Mouse (Mus musculus): ENCODE measurements around the gene Nat8f5.
"Not testable (repeated sequence)": the region's sequence is repeated elsewhere in the genome, so short reads cannot be mapped to it uniquely, and the experiment has no call there.

Nat8f5 gene

DNA sequence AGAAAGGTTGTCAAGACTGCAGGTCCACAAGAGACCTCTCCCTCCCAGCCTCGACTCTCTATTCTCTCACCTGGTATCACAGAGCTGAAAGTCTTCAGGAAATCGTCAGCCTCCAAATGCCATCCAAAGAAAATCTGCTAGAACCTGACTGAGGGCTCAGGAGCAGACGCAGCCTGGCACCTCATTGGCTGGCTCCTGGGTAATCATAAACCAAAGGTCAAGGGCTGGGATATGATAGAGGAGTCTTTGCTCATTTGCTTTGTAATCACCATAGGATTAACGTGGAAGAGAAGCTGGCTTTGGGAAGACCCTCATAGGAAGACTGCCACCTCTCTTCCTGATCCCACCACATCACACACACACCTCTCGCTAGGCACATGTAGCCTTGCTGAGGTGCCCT is at the start of gene Nat8f5, which contains the start of gene Nat8f6:
Gene Nat8f5, minus strand, starts transcription at position 136 of the 400 bp plus-strand sequence.
Gene Nat8f6, minus strand, starts transcription at position 118 of the 400 bp plus-strand sequence.
- DNase-seq, result no peak

DNA sequence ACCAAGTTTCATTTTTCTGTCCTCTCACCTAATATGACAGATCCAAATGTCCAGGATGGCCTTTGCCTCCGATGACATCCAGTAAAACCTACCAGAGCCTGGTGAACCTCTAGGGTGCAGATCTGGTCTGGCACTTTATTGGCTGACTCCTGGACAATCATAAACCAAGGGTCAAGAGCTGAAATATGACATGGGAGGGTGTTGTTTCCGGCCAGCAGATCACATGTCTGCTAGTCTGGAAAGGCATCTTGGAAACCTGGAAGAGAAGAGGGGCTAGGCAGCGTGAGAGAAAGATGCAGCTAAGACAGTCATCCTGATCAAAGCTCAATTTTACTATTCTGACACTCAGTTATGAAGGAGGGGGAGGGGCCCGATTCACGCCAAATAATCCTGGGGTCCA is 48.2 kb upstream of the Nat8f5 start, which contains the start of gene Nat8f2:
Gene Nat8f2, minus strand, starts transcription at position 153 of the 400 bp plus-strand sequence.
- DNase-seq, result not testable (repeated sequence)

DNA sequence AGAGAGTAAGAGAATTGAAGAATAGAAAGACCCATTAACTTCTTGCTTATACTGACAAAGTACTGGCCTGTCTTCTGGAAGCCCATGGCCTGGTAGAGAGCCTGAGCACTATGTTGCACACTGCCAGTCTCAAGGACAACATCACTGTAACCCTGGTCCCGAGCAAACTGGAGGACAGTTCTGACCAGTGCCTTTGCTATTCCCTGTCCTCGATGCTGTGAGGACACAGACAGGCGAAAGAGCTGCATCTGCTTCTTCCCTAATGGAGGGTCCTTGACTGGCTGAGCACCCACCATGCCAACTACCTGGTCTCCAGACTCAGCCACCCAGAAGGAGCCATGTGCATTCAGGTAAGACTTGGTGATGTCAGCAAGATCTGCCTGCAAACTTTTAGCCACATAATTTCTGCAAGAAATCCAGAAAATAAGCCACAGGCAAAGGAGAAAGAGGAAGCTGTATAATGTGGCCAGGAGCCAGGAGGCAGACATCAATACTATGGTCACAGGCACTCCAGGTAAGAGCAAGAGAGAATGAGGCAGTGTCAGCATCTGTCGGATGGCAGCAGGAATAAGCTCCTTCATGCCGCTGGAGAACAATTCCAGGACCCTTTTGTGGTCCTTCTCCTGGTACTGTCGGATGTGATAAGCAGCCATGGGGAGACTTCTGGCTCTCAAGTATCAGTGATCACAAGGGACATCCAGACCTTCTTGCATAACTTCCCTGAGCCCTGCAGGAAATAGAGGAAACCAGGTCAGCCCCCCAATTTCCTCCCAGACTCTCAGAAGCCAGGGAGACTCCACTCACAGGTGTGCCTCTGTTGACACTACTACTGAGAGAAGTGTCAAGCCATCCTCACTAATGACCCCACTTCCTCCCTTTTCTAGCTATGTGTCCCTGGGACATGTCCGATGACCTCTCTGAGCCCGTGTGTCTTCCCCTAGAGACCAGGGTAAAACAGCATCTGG is 47.2 kb upstream of the Nat8f5 start:
- no peak for DNase-seq

DNA sequence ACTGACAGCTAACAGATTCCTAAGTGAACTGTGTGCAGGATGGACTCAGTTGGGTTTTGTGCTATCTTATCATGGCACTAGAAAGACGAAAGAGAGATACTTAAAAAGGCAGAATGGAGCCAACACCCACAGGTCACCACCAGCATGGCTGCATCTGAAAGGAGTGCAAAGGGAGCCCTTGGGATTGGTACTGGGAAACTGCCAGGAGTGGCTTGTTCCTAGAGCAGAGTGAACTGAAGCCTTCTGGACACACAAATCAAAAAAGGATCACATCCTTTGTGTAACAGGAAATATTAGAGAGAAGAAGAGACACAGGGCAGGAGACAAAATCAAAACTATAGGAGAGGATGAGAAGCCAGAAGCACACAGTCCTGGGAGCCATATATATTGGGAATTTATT is 46.2 kb upstream of the Nat8f5 start:
- DNase-seq, result not testable (repeated sequence)

DNA sequence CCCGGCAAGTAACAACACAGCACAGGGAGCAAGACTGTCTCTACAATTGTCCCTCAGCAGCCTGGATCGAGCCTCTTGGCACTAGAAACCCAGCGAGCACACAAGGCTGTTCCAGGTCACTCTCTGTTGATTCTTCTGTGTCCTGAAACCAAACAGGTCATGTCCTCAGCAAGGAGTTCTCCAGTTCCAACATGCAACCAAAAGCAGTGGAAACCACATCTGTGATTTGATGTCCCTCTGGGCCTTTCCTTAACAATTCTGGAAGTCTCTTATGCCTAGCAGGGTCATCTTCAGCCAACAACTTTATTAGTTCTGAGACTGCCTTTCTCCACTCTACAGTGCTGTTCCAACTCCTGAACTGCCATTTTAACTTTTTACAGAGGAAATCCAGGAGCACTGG is 45.4 kb upstream of the Nat8f5 start:
- not testable (repeated sequence) for DNase-seq

DNA sequence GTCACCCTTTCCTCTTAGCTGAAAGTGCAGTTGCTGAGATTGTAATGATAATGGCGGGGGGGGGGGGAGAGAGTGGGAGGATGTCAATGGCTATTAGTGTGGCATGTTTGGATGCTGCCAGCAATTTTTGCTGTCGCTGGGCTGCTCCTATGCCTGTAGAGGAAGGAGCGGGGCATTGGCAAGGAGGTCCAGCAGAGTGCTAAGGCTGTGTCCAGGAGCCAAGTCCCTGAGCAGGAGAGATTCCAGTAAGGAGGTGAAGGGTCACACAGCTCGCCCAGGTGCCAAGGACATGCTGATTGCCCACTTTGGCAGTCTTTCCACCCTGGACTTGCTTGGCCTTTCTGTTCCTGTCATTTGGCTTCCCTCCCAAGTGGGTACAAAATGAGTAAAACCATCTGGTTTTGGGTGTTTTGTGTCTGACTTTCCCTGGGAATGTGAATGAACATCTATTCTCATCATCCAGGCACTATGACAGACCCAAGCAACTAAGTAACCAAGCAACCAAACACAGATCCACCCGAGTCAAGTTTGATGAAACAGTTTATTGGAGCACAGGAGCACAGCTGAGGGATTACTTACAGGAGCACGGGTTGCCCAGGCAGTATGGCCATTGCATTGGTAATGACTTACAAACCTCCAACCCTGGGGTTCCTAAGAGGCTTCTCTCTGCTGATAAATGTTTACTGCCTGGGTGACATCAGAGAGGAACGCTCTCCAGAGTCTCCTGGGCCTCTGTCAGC is 44.3 kb upstream of the Nat8f5 start:
- DNase-seq, result not testable (repeated sequence)

DNA sequence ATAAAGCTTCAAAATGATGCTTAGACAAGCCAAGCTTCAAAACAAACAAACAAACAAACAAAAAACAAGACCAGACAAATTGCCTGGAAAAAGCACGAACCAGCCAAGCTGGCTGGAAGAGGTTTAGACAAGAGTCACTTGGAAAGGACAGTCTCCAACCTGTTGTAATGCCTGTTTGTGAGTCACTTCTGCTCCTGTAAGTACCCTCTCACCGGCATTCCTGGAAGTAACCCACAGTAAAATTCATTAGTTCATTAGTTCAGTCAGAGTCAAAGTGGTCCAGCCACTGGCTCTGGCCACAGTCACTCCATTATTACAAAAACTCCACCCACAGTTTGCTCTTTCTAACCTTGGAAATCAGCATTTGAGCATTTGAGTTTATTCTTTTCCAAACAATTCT is 43.1 kb upstream of the Nat8f5 start:
- no peak for DNase-seq

DNA sequence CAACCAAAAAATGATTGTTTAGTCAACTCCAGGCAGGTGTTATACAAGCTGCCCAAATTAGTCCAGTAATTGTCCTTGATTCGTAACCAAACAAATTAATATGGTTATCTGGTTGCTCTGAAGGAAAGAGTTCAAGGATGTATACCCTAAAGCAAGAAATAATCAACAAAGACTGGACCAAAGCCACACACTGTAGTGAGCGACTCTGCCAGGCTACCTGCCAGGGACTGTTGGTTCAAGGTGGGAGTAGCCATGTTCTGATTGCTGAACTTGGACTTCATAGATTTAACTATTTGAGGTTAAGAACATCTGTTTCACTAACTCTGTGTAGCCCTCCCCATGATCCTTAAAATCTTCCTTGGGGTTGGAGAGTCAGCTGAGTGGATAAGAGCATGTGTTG is 42.4 kb upstream of the Nat8f5 start:
- DNase-seq, result no peak

DNA sequence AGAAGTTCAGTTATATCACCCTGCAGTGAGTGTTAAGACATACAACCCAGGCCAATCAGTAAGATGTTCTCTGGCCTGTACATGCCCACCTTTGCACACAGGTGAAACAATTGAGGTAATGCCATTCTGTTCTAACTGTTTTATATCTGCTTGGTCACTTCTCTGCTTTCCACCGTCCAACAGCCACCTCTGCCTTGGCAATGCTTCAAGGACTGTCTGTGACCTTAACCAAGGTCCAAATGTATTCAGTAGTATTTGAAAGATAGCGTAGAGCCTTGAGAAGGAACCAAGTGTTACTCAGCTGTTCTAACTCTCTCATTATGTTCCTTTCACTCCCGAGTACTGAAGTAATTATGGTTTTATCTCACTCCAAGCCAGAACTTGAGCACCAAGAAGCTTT is 41.8 kb upstream of the Nat8f5 start:
- no peak for DNase-seq

DNA sequence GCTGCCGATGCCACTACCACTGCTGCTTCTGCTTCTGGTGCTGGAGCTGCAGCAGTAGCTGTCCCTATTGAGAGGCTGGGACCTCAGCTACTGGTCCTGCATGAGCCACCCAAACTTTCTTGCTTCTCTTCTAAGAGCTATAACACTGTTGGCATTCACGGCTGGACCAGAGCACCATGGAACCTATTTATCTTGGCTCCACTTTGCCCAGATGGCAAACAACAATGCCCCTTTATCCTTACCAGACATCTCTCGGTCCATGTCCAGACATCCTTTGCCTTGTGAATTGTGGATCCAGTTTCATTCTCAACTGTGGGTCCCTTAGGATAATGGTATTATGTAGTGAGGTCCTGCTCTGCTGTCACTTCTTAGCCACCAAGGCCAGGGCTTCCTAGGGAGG is 40.5 kb upstream of the Nat8f5 start:
- DNase-seq, result no peak

DNA sequence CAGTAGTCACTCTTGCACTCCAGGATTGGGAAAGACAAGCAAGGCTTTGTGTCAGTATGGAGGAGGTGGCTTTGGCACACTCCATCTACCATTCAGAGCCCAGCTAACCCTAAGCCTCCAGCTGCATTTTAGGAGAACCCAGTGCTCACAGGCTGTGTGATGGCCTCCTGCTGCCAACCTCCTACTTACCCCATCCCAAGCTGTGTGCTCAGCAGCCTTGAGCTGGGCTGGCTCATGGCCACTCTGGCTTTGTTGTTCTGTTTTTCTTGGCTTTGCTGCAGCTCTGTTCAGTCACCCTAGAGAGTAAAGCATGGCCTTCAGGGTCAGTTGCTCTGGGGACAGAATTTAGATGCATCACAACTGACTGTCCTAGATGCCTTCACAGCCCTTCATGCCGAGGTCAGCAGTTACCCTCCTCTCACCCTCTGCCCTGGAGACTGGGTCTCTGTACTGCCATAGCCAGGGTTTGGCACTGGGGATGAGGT is 35.5 kb upstream of the Nat8f5 start:
- no peak for DNase-seq

DNA sequence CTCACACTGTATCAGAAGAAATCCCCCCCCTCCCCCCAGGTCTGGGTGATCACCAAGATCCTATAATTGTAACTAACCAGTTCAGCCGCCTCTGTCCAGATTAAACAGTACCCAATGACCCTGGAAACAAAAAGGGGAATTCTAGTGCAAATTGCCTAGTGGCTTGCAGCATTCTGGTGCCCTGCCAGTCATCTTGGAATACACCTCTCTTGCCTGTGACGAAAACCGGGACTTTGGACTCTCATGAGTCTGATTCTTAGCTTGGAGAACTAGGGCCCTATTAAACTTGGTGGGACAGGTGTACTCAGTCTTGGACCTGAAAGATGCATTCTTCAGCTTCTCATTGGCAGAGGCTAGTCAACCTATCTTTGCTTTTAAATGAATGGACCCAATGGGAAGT is 32.7 kb upstream of the Nat8f5 start:
- DNase-seq, result no peak

DNA sequence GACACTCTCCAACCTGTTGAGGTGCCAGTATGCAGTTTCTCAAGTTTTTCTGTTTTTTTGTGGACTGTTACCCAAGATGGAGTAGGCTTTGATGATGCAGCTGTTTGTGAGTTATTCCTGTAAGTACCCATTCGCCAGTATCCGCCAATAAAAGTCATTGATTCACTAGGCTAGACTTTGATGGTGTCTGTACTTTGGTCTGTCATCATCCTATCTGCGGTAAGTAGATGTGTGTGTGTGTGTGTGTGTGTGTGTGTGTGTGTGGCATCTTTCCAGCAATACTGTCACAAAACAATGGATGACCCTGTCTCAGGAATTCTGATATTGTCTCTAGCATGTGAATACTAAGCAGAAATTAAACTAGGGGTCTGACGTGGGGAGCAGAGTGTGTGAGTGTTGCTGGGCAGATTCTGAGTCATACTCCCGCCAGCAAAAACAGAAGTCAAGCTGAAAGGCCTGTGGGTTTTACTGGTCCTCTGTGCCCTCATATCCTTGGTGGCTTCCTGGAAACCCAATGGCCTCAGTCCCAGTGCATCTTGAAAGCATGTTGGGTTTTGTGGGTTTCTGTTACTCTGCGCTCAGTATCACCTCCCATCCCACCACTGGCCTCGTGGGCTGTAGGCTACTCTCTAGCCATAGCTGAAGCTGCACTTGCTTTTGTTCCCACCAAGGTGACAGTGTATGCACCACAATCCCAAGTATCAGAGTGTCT is 30.4 kb upstream of the Nat8f5 start:
- no peak for DNase-seq

DNA sequence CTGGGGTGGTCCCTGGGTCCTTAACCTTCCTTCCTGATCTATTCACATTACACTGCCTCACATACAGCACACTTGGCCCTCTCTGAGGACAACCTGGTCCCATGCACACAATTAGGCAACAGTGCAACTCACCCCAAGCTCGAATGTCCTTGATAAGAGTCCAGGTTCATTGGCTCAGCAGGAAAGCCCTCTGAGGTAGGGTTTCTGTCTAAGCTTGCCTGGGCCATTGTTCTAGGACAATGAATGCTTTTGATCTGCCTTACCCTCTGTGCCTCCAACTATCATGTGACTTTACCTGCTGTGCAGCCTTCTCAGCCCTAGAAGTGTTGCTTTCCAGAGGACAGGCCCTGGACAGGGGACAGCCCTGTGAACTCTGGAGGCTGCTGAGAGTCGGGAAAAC is 28.5 kb upstream of the Nat8f5 start:
- DNase-seq, result no peak

DNA sequence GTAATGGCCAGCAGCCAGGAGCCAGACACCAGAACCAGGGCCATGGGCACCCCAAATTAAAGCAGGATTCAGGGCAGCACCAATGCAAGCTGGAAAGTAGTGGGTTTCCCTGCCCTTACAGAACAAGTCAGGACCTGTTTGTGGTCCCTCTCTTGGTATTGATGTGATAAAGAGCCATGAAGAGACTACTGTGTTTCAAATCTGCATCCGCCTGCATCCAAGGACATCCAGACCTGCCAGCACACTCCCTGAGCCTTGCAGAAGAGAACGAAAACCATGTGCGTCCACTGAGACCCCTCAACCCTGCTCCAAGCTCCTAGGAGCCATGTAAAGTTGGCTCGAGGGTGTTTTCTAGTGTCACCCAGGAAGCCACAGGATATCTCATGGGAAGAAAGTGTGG is 27.4 kb upstream of the Nat8f5 start:
- no peak for DNase-seq

DNA sequence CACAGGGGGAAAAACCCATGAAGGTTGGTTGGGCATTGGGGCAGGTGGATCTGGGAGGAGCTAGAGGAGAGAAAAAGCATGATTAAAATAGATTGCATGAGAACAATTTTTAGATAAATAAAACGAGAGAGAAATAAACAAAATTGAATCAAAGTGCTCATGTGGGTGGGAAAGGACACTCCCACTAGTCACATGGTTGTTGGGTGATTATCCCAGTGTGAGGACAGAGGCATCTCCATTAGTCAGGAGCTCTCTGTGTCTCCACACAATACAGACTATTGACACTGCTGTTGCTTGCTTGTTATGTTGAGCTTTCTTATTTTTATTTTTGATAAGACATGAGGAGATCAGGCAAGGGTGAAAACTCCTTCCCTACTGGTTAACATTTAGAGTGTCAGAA is 26.1 kb upstream of the Nat8f5 start:
- no peak for DNase-seq

DNA sequence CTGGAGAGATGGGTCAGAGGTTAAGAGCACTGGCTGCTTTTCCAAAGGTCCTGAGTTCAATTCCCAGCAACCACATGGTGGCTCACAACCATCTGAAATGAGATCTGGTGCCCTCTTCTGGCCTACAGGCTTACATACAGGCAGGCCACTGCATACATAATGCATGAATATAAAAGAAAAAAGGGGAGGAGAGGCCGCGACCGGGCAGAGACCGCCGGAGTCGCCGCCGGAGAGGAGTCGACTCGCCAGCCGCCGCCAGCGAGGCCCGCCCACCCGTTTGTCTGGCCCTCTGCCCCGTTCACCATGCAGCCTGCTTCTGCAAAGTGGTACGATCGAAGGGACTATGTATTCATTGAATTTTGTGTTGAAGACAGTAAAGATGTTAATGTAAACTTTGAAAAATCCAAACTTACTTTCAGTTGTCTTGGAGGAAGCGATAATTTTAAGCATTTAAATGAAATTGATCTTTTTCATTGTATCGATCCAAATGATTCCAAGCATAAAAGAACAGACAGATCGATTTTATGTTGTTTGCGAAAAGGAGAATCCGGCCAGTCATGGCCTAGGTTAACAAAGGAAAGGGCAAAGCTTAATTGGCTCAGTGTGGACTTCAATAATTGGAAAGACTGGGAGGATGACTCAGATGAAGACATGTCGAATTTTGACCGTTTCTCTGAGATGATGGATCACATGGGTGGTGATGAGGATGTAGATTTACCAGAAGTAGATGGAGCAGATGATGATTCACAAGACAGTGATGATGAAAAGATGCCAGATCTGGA is 23.1 kb upstream of the Nat8f5 start:
- DNase-seq, result not testable (repeated sequence)

DNA sequence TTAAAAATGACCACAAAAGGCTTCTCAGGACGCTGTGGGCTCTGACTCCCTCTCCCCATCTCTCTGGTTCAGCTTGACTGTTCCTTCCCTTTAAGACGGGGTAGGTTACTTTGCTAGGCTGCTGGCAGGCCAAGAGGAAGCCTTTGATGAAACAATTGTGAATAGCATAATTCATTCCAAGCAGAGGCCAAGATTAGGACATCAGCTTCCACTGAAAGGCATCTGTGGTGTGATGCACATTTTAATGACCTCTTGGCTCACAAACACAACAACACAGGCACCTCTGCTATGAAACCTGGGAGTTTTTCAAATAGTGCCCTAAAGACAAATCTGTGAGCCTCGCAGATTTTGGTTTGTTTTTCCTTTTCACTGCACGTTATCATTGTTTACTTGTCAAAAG is 19.2 kb upstream of the Nat8f5 start:
- no peak for DNase-seq

DNA sequence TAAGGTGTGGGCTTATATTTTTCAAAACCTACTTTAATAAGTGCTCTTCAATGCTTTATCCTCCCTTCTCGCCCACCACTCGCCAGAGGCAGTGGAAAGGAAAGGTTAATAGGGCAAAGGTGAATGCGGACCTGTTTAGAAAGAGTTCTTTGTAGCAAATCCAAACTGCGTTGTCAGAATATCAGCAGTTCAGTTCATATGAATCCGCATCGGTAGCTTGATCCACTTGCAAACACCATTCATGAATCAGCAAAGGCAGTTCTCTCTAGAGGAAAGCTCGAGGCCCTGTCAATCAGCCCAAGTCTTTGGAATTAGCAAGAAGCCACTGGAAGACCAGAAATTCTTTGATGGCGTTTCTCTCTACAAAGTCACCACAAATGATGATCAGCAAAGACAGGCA is 17.9 kb upstream of the Nat8f5 start:
- DNase-seq, result no peak

DNA sequence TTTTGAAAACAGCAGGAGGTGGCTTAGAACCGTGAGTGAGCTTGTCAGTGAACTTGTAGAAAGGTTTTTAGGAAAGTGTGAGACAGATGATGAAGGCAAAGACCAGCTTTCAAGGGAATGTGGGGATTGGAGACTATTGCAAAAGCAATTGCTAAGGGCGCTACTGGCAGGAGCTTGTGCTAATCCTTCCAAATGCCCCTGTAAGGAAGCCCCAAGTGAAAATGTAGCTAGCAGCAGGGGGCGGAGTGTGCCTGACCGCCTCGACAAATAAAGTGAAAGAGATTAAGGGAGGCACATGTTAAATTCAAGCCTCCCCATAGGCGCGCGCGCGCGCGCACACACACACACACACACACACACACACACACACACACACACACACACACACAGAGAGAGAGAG is 16.5 kb upstream of the Nat8f5 start:
- DNase-seq, result peak; percentile 26

DNA sequence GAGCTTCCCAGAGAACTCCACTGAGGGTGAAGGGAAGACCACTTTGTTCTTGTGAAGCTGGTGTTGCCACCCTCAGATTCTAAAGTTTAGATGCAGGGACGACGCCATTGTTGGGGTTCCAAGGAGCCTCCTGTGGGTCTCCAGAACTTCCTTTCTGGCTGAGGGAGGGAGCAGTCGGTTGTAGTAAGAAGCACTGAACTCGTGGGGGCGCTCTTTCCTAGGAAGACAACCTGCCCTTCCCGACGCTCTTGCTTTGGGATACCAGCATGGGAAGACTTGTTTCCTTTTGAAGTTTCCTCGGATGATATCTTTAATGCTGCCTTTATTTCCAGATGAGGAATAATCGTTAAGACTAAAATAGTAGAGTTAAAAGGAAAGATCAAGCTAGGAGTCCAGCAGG is 16.1 kb upstream of the Nat8f5 start:
- DNase-seq, result peak; percentile 31

DNA sequence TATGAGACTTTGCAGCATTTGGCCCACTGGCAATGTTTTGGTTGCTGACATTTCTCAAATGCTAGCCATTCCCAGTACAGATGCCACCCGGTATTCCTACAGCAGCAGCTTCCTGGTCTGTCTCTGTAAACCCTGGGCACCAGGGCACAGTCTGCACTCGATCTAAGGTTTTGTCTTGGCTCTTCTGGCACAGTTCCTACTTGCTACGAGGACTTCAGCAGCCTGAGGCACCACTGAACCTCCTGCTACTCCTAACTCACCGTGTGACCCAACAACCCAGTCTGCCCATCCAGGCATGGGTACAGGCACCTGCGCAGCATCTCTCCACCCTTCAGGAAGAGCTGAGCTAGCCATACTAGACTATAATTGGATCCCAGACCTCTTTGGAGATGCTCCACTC is 15.3 kb upstream of the Nat8f5 start:
- DNase-seq, result not testable (repeated sequence)

All from thymus, postnatal 4 days (tissue).